Mouse (Mus musculus) myocyte (in vitro differentiated cells): ENCODE measurements around the gene Myt1l.

Source experiments
- MAX ChIP-seq: IDR thresholded peaks from one replicate; pipeline ENCODE4 v1.6.1; 2011; ENCODE audit warnings: low read depth, mild to moderate bottlenecking, control low read depth
- MYOD1 ChIP-seq, 3 experiments: IDR thresholded peaks; one replicate each; pipeline ENCODE4 v1.6.1; 2011; ENCODE audit warnings: control low read depth in 2 of 3, low read depth in 2 of 3, mild to moderate bottlenecking in 2 of 3, moderate library complexity in 1 of 3; ENCODE audit not compliant: insufficient read length in 2 of 3, control insufficient read depth in 1 of 3
- POLR2A ChIP-seq: IDR thresholded peaks from one replicate; pipeline ENCODE4 v1.6.1; 2011; ENCODE audit warnings: low read depth, mild to moderate bottlenecking, control low read depth, moderate library complexity; ENCODE audit not compliant: insufficient read length
- USF1 ChIP-seq: IDR thresholded peaks from one replicate; pipeline ENCODE4 v1.6.1; 2011; ENCODE audit warnings: low read depth, mild to moderate bottlenecking, control low read depth, moderate library complexity

DNA sequence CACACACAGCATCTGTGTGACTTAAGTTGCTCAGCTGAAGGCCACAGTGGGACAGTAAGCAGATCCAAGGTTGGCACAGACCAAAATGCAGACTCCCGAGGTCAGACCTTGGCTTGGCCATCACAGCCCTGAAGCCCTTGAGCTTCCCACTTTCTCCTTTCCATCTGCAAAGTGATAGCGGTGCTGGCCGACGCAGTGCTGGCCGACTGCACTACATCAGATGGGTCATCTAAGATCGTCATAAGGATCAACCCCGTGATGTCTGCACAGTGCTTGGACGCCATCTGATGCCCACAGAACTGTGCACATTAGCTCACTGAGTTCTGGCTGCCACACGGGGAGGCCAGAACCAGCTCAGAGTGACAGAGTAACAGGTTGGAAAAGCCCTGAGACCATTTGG lies 340.6 kb downstream of the Myt1l start:
- no peak for TF ChIP-seq MAX
- no peak for TF ChIP-seq USF1
- TF ChIP-seq MYOD1 (IDR thresholded peaks at IDR 0.05; ENCODE audit: control insufficient read depth in 1 of 3, insufficient read length in 2 of 3, low read depth in 2 of 3), result no peak
- TF ChIP-seq POLR2A, result no peak
